Mouse (Mus musculus) spleen, adult 10 weeks (tissue): Measurements from ENCODE around the gene Trim71. TPM values are rescaled to one million over a fixed set of nuclear protein-coding genes. Genes with fewer than 3 reads are reported as not detected.

Experiments used
- polyA plus RNA-seq: library from polyadenylated mRNA; stranded (reverse); fragments of 350-450 nt; fragmentation: Illumina TruSeq; extraction: RNeasy Lipid Tissue Mini Kit (QIAGEN cat#74804); gene quantifications from one replicate; pipeline ENCODE4 v1.2.3, GENCODE M21; 2015; ENCODE audit warnings: low replicate concordance; ENCODE audit not compliant: insufficient read depth

The Trim71 gene
- 0.04 TPM for polyA plus RNA-seq

DNA sequence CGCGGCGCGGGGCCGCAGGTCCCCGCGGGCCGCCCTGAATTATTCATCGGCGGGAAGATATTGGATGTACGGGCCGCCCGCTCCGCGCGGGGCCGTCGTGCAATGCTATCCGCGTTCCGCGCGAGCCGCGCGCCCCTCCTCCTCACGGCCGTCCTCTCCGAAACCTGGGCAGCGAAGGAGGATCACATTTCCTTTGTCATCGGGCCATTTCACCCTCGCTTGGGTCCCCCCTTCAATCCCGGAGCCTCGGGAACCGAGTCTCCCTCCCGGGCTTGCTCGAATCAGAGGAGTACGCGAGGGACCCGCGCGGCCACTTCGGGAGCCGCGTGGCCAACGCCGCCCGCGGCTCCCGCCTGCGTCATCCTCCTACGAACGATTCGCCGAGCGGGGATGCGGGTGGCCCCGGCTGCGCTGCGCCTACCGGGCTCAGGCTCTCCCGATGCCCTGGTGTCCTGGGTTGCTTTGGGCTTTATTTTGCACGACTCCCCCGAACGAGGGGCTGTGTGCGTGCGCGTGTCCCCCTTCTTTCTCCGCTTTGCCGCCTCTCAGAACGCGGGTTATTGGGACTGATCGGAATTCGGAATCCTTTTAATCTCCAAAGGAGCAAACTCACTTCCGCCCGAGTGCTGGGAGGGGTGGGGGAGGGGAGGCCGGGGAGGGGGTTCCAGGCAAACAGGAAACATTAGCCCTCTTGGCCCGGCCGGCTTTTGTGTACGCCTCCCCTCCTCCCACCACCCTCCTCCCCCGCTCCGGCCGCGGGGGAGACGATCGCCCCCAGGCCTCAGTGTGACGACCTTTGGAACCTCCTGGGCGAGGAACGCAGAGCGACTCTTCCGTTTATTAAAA, at the start of gene Trim71:
Gene Trim71, minus strand, starts transcription at position 609 of the 846 bp plus-strand sequence.

DNA sequence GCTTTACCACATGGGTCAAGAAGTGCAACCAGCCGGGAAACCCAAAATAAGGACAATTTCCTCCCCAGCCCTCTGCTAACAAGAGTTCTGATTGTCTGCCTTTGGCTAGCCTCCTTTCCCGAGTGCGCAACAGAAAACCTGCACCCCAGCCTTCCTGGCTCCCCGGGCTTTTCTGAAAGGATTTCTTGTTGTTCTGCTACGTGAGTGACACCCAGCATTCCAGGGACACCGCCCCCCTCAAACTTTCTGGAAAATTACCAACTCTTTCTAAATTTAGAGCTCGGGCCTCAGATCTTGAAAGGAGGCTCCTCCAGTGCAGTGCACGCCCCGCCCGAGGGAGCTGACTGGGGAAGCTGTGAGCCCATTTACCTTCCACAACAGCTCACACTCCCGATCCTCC, 48.8 kb downstream of the Trim71 start, which contains the start of gene C130032M10Rik:
Gene C130032M10Rik, plus strand, starts transcription at position 334 of the 400 bp plus-strand sequence.

DNA sequence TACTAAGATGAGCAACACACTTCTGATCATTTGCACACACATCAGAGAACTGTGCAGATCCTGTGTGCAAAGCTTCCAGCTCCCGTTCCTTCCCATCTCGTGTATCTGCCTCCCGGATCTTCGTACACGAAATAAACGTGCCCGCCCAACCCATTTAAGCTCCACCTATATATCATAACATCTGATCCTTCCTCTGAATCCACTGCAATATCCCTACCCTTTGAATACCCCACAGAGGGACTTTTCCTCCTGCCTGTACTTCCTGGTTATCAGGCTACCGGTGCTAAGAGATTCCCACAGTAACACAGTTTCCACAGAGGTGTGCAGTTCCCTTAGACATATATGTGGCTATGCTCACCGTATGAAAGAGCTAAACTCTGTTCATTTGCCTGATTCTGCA, 59.4 kb downstream of the Trim71 start, which contains the start of gene Ccr4:
Gene Ccr4, minus strand, starts transcription at position 101 of the 400 bp plus-strand sequence.

Other genes with a start within 250 kb of the Trim71 start
- 0.90 TPM for gene Bcl2a1c, start 234.2 kb downstream of the Trim71 start, polyA plus RNA-seq
- gene Crtap, start 173.7 kb downstream of the Trim71 start, polyA plus RNA-seq: 58.4 TPM
- 22.6 TPM for gene Glb1, start 163.3 kb downstream of the Trim71 start, polyA plus RNA-seq
- 7.2 TPM for gene Tmppe, start 163.3 kb downstream of the Trim71 start, polyA plus RNA-seq
- 2.1 TPM for gene Ccr4, start 59.5 kb downstream of the Trim71 start, polyA plus RNA-seq
- gene C130032M10Rik, start 48.7 kb downstream of the Trim71 start, polyA plus RNA-seq: not detected
- 42.7 TPM for gene Cnot10, start 75.8 kb upstream of the Trim71 start, polyA plus RNA-seq
- 43.0 TPM for gene Dync1li1, start 124.4 kb upstream of the Trim71 start, polyA plus RNA-seq
- gene Cmtm6, start 166.7 kb upstream of the Trim71 start, polyA plus RNA-seq: 90.6 TPM
- 75.9 TPM for gene Cmtm7, start 217.5 kb upstream of the Trim71 start, polyA plus RNA-seq